Mouse (Mus musculus): Measurements from ENCODE around the gene Slc12a8.

DNA sequence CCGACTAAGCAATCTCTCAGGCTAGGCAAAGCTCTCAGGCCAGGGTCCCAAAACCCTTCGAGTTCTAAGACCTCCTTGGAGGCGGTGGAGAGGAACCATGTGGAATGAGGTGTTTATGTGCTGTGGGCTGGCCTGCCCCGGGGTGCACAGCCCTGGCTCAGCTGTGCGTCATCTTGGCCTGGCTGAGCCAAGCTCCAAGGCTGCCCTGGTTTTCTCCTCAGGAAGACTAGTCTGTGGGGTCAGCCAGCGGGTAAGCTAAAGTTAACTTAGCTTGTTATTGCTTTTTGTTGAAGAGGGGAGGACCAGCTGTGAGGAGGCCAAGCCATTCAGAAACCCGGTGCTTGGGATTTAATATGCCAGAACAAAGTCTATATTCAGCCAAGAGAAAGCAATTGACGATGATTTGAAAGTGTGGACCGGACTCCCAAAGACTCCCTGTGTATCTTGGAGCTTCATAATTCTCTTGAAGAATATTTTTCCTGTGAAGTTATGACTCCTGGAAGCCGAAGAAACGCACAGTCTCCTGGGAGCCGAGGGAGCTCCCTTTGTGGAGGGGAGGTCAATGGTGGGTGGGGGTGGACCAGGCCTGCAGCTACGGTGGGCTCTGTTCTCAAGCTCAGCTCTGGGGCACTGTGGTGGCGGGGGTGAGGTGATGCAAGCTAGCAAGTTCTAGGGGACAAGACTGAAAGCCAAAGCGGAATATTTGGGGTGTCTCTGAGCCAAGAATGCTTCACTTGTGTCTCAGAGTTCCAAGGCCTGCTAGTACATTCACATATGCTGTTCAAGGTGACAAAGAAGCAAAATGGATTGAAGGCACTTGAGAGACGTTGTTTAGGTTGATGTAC, 70.4 kb downstream of the Slc12a8 start:
- TF ChIP-seq CTCF (IDR thresholded peaks at IDR 0.05; ENCODE audit: low read depth) (no peak), EP300 (IDR thresholded peaks at IDR 0.05; ENCODE audit: low read depth) (no peak)
